Mouse (Mus musculus) CD8-positive naive resting alpha-beta T cell, adult 57 days (primary cell): ENCODE results near the gene Lcp2. TPM values are rescaled to one million over a fixed set of nuclear protein-coding genes. Genes with fewer than 3 reads are reported as not detected.

Experiments
- total RNA-seq: library from RNA; stranded (reverse); gene quantifications from one replicate; pipeline ENCODE4 v1.2.4, GENCODE M21; 2023

Gene Lcp2
- total RNA-seq = 210 TPM

DNA sequence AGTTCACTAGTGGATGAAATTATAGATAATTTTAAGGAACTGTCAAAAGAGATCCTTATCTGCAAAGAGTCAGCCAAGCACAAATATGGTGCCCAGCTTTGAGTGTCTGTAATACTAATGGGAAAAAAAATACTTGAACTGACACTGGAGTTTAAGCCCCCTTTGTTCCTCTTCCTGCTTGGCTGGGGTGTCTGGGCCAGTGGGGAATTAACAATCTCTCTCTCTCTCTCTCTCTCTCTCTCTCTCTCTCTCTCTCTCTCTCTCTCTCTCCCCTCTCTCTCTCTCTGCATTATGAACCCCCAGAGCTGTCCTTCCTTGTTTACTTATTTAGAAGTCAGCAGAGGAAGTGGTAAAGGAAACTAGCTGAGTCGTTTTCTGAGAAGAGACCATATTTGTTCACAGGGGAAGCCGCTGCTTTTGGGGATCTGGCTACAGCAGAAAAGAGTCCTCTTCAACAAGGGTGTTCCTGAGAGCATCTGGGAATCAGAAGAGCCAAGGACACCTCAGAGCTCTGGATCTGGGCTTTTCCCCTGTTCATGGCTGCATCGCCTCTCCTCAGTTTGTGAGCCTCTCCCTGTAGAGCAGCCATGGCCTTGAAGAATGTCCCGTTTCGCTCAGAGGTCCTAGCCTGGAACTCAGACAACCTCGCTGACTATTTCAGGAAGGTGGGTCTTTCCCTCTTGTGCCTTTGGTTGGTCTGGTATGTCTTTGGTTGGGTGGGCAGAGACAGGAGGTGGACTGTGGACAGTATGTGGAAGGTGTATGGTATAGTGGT is at the start of gene Lcp2:
Gene Lcp2 (plus strand): TSS at position 154 of the 775 bp plus-strand sequence.

DNA sequence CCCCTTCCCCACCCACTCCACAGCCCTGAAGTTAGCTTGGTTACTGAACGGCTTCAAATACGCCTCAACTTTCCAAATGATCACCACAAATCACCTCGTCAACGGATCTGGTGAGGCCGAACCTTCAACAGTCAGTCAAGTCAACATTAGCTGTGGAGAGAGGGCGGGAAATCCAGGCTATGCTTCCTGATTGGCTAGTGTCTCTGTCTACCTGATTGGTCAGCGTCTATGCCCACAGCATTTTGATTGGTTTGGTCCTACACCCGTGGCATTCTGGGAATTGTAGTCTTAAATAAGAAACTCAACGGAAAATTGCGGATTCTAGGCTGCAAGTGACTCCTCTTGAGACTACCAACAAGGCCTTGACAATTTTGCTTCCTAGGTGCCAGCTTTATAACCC is 51.7 kb downstream of the Lcp2 start, which contains the start of gene 4930469K13Rik:
Gene 4930469K13Rik (minus strand): TSS at position 133 of the 400 bp plus-strand sequence.

Other genes with a start within 250 kb of the Lcp2 start
- 0.18 TPM for gene Kcnmb1, start 83.9 kb upstream of the Lcp2 start, total RNA-seq
- gene Kcnip1, start 53.8 kb upstream of the Lcp2 start, total RNA-seq = 0.24 TPM
- gene 4930469K13Rik, start 51.6 kb downstream of the Lcp2 start, total RNA-seq = 1.1 TPM
- gene Foxi1, start 161.2 kb downstream of the Lcp2 start, total RNA-seq = 0.28 TPM